Mouse (Mus musculus) cerebellum, adult 18-20 months (tissue): Measurements from ENCODE around the gene Neb.

Experiments
- DNase-seq, 2 experiments: peaks; one replicate each; pipeline ENCODE4 v3.0.0; 2021

The Neb gene

GRCm38 (mm10) chr2:52378448-52378804 lies at the start of gene Neb:
TSS of gene Neb (minus strand) at chr2:52378474.
- DNase-seq: no peak

GRCm38 (mm10) chr2:52427383-52427782 lies 49.1 kb upstream of the Neb start:
- DNase-seq: no peak

GRCm38 (mm10) chr2:52426041-52426440 lies 47.8 kb upstream of the Neb start:
- no peak for DNase-seq

DNA sequence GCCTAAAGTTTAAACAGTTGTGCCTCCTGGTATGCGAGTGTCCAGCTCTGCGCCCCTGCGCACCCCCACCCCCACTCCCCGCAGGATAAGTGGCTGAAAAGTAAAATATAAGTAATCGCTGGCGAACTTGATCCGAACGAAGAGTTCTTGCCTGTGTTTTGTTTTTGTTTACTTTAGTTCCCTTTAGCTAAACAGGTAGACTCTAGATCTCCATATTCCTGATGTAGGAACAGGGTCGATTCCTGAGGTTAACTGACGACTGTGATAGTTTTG lies 47.2 kb upstream of the Neb start:
- DNase-seq: no peak

DNA sequence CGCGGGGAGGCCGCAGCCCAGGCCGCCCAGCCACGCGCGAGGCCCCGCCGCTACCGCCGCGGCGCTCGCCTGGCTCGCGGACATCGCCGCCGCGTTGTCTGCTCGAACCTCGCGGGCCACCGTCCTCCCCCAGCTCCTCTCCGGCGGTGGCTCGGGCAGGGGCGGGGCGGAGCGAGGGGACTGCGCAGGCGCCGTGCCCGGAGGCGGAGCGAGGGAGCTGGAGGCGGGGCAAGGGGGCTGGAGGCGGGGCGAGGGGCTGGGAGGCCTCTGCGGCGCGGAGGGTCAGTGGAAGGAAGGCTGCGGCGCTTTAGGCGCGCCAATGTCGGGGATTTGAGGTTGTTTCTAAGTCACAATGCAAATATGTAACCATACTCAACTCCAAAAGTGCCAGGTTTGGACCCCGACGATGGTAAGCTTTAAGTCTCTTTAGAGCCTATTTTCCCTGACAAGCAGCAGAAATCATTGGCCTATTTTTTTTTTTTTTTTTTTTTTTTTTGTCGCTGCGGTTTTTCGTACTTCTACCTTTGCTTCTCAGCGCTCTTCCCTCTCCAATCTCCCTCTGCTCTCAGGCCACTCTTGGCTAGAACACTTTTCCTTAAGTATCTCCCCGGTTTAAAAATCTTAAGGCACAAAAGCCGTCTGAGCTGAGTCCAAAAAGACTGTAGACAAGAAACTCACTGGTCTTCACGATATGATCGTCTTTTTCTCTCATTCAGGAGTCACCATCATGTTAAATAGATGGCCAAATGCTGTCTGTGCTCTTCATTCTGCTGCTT lies 46.7 kb upstream of the Neb start, which contains the start of gene Arl5a:
Gene Arl5a (minus strand): TSS at position 155 of the 776 bp plus-strand sequence.
- peak; percentile 94 to 98 for DNase-seq

- DNase-seq: peak; percentile 60 to 73
Observed at GRCm38 (mm10) chr2:52424248-52424728, 46.0 kb upstream of the Neb start.

DNA sequence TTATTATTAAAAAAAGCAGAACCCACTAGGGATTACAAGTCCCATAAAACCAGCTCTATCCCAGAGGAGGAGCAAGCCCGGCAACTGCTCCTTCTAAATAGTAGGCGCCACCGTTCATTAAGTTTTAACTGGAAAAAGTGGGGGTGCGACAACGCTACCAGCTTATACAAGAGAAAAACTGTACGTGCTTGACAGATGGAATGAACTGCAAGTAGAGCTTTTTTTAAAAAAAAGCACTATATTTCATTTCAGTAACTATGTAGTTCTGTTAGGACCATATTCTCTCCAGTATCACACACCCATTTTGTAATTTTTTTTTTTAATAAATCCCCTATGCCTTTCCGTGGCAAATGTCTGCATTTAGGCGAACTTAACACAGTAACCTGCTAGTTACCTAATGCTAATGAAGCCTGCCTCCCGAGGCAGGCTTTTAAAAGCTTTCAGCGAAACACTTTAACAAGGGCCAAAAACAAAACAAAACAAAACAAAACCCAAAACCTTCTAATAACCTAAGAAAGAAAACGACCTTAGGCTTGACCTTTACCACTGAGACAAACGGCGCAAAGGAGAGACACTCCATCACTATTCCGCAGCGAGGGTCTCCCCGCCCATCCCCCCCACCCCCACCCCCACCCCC lies 45.5 kb upstream of the Neb start:
- peak; percentile 37 to 39 for DNase-seq

DNA sequence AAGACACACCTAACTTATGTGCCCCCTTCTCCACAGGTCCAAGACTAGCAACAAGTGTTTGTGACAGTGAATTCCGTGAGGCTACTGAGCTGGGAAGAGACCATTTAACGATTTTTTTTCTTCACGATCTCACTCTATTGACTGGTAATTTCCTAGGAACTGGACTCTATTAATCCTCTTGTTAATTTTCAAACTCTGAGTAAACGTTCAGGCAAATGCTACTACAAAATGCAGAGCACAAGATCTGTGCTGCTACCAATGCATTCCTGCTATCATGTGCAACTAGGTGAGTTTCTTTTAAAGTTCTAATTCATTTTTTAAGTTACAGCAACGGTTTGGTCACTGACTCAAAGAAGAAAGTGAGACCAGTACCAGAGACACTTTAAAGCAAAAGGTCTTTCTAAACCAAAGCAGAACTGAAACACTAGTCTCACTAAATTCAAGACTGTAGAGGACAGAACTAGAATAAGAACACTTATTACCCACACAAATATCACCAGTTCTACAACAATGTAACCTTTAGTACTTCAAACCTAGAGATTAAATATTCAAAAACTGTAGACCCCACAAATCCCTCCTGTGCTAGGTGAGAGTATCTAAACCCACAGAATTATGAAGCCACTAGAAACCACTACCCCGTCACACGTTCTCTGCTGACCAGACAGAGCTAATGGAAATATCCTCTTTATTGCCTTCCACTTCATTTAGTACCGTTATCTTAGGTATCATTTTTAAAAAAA lies 44.8 kb upstream of the Neb start:
- no peak for DNase-seq

DNA sequence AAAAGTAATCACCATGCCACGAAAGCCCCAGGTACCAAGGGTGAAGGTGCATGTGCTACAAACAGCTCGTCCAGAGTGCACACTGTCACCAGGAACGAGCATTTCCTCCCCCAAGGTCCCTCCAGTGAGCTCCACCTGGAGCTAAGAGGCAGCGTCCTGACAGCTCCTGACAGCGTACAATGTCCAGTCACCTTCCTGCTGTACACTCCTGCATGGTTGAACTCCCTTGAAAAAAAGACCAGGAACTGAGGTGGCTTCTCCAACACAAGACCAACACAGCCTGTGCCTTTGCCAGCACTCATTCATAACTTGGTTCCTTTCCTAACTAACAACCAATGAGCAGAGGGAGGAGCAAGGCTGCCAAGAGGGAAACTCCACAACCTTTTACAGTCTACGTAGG lies 42.9 kb upstream of the Neb start:
- peak; percentile 36 to 40 for DNase-seq

DNA sequence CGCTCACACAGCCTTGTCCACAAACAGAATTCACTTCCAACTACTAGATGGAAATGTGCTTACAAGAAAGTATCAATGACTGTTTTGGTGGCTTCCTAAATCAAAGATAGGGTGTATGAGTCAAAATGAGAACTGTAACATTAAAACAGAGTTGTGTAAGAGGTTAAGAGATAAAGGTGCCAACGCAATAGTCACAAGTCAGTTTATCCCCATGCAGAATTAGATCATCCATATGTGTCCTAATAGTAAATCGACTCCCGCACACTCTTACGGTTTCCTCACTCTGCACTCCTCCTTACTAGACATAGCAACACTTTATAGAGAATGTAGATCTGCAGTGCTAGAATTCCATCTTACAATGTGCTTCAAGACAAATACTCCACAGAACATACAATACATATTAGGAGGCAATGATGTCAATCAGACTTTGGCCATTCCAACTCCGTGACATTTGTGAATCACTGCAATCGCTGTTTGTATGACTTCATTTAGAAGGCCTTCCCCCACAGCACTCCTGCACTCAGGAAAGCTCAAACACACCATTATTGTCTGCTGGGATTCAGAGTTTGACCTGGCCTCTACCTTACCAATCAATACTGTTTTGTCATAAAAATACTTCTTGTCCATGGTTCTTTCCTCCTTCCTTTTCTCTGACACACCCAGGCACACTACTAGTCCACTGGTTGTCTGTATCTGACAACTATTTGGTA lies 41.9 kb upstream of the Neb start:
- DNase-seq: no peak

- DNase-seq: peak in 1 of 2 experiments; percentile 36
Observed at GRCm38 (mm10) chr2:52419295-52419694, 41.0 kb upstream of the Neb start.

GRCm38 (mm10) chr2:52412524-52413037 lies 34.3 kb upstream of the Neb start:
- no peak for DNase-seq

GRCm38 (mm10) chr2:52406480-52406879 lies 28.2 kb upstream of the Neb start:
- no peak for DNase-seq

DNA sequence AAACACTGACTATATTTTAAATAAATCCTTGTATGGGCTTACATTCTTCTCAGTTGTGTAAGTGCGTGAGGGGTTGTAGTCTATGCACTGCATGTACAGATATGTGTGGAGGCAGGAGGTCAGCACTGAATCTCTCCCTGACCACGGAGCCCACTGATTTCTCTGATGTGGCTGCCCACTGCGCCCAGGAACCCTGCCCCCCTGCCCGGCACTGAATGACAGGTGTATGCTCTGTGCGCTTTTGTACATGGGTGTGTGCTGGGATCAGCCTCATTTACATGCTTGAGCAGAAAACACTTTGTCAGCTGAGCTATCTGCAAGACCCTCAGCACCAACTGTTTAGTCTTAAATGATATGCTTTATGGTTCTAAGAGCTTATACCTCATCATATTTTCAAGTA lies 27.0 kb upstream of the Neb start:
- DNase-seq: no peak

- DNase-seq: no peak
Observed at GRCm38 (mm10) chr2:52394529-52394928, 16.3 kb upstream of the Neb start.

- DNase-seq: no peak
Observed at GRCm38 (mm10) chr2:52390415-52390975, 12.2 kb upstream of the Neb start.

DNA sequence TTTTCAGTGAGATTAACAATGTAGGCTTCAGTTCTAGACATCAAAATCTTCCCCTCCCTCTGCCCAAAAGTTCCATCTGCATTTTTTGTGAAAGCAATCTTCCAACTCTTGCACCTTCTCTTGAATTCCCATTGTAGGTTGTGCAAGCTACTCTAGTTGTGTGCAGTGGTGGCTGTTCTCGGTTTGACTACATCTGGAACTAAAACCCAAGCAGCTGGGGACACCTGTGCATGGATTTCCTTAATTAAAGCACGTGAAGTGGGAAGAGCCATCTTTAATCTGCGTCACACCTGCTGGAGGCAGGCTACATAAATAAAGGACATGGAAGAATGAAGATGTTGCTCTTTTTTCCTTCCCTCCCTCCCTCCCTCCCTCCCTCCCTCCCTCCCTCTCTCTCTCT lies 11.7 kb upstream of the Neb start:
- no peak for DNase-seq

DNA sequence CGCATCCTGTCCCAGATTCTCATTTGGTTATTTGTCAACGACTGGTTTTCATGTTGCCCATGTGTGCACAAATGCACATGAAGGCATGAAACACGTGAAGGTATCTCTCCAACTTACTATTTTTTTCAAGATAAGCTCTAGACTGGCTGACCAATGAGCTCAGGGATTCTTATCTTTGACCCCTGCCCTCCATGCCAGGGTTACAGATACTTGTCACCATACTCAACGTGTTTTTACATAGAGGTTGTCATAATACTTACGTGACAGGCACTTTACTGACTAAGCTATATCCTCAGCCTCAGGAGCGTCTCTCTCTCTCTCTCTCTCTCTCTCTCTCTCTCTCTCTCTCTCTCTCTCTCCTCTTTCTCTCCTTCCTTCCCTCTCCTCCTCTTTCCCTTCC lies 8.2 kb upstream of the Neb start:
- DNase-seq: no peak

- no peak for DNase-seq
Observed at GRCm38 (mm10) chr2:52386037-52386436, 7.8 kb upstream of the Neb start.

DNA sequence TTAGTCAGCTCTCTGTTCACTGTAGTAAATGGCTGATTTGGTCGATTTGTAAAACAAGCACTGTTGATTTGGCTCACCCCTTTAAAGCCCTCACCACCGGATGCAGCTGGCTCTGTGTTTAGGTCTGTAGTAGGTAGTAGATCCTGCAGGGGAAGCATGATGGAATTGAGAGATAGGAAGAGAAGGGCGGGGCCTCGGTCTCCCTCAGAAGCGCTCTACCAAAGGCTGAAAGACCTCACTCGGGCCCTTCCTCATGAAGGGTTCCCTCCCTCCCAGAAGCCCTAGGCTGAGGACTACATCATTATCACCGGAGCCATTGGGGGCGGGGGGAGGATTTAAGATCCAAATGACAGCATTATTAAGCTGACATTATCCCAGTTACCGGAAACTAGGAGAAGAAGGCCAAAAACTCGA lies 581 bp upstream of the Neb start:
- no peak for DNase-seq

GRCm38 (mm10) chr2:52377706-52378447 lies 397 bp downstream of the Neb start:
- DNase-seq: no peak

- no peak for DNase-seq
Observed at GRCm38 (mm10) chr2:52374706-52375105, 3.6 kb downstream of the Neb start.
